Mouse (Mus musculus): ENCODE data around the gene Chst11.

- TF ChIP-seq CTCF (IDR thresholded peaks at IDR 0.05; ENCODE audit: insufficient read depth, low read depth, low read length) (no peak), POLR2A (IDR thresholded peaks at IDR 0.05; ENCODE audit: insufficient read depth, low read depth, low read length) (no peak)
Measured at GRCm38 (mm10) chr10:83073119-83073518, 87.8 kb downstream of the Chst11 start.
